Mouse (Mus musculus) MEL (cell line): ENCODE results near the gene Sgca. TPM values are rescaled to one million over a fixed set of nuclear protein-coding genes. Genes with fewer than 3 reads are reported as not detected.
"Not testable (repeated sequence)": the region's sequence is repeated elsewhere in the genome, so short reads cannot be mapped to it uniquely, and the experiment has no call there.

ENCODE experiments used
- DNase-seq: peaks from one replicate; pipeline ENCODE4 v3.0.0; 2011; ENCODE audit warnings: low read depth, low spot score
- H3K27ac ChIP-seq: 2 replicates; pipeline ENCODE4 v1.5.1; 2012; ENCODE audit warnings: low read depth, mild to moderate bottlenecking, control low read depth, low read length, moderate library complexity; ENCODE audit not compliant: control insufficient read depth
- H3K27me3 ChIP-seq, 2 experiments: fragments of 150-350 bp in 1 of 2; sonication (generic) in 1 of 2; 2 replicates each; pipeline ENCODE4 v1.6.1; 2012; ENCODE audit warnings: low read length in 2 of 2, mild to moderate bottlenecking in 2 of 2, improper control_type of control experiment in 1 of 2, moderate library complexity in 1 of 2; ENCODE audit not compliant: insufficient read depth in 2 of 2, control insufficient read depth in 1 of 2
- H3K36me3 ChIP-seq, 2 experiments: 2 replicates each; pipeline ENCODE4 v1.6.1; 2012 to 2014; ENCODE audit warnings: low read length in 2 of 2, improper control_type of control experiment in 1 of 2, inconsistent platforms in 1 of 2, mild to moderate bottlenecking in 1 of 2; ENCODE audit not compliant: insufficient read depth in 2 of 2, control insufficient read depth in 1 of 2
- H3K4me1 ChIP-seq, 2 experiments: fragments of 150-350 bp in 1 of 2; sonication (generic) in 1 of 2; 2 replicates each; pipeline ENCODE4 v1.6.1; 2012; ENCODE audit warnings: low read length in 2 of 2, improper control_type of control experiment in 1 of 2, mild to moderate bottlenecking in 1 of 2; ENCODE audit not compliant: insufficient read depth in 2 of 2, control insufficient read depth in 1 of 2
- H3K4me3 ChIP-seq, 2 experiments: fragments of 150-350 bp in 1 of 2; sonication (generic) in 1 of 2; 2 replicates each; pipeline ENCODE4 v1.5.1; 2012; ENCODE audit warnings: low read depth in 2 of 2, low read length in 2 of 2, mild to moderate bottlenecking in 2 of 2, moderate library complexity in 2 of 2, control low read depth in 1 of 2, improper control_type of control experiment in 1 of 2; ENCODE audit not compliant: control insufficient read depth in 1 of 2, insufficient read depth in 1 of 2
- H3K79me2 ChIP-seq: 2 replicates; pipeline ENCODE4 v1.6.1; 2012; ENCODE audit warnings: mild to moderate bottlenecking, low read length, moderate library complexity; ENCODE audit not compliant: control insufficient read depth, poor library complexity, insufficient read depth
- H3K9ac ChIP-seq: 2 replicates; pipeline ENCODE4 v1.6.1; 2012; ENCODE audit warnings: low read depth, mild to moderate bottlenecking, control low read depth, low read length, moderate library complexity; ENCODE audit not compliant: control insufficient read depth, poor library complexity, severe bottlenecking
- H3K9me3 ChIP-seq: fragments of 150-350 bp; sonication (generic); replicated peaks from 2 replicates; pipeline ENCODE4 v1.6.1; 2012; ENCODE audit warnings: mild to moderate bottlenecking, low read length, improper control_type of control experiment, moderate library complexity; ENCODE audit not compliant: insufficient read depth
- BHLHE40 ChIP-seq: IDR thresholded peaks from 2 replicates; pipeline ENCODE4 v1.6.1; 2012; ENCODE audit warnings: low read depth, mild to moderate bottlenecking, inconsistent platforms, low read length, improper control_type of control experiment, borderline replicate concordance
- E2F4 ChIP-seq: IDR thresholded peaks from 2 replicates; pipeline ENCODE4 v1.6.1; 2011; ENCODE audit warnings: low read depth, low read length, improper control_type of control experiment, borderline replicate concordance
- EP300 ChIP-seq, 2 experiments: IDR thresholded peaks; 2 replicates each; pipeline ENCODE4 v1.6.1; 2011; ENCODE audit warnings: improper control_type of control experiment in 2 of 2, low read length in 2 of 2, low read depth in 1 of 2, mild to moderate bottlenecking in 1 of 2
- HCFC1 ChIP-seq: IDR thresholded peaks from 2 replicates; pipeline ENCODE4 v1.6.1; 2012; ENCODE audit warnings: low read depth, mild to moderate bottlenecking, inconsistent platforms, low read length, improper control_type of control experiment, moderate library complexity
- JUND ChIP-seq: IDR thresholded peaks from 2 replicates; pipeline ENCODE4 v1.6.1; 2011; ENCODE audit warnings: low read depth, mild to moderate bottlenecking, improper control_type of control experiment, low read length
- MAZ ChIP-seq: IDR thresholded peaks from 2 replicates; pipeline ENCODE4 v1.6.1; 2012; ENCODE audit warnings: low read depth, mild to moderate bottlenecking, inconsistent platforms, low read length, improper control_type of control experiment
- MXI1 ChIP-seq: IDR thresholded peaks from 2 replicates; pipeline ENCODE4 v1.6.1; 2011; ENCODE audit warnings: mild to moderate bottlenecking, low read depth, low read length, improper control_type of control experiment
- MYB ChIP-seq: IDR thresholded peaks from 2 replicates; pipeline ENCODE4 v1.6.1; 2011; ENCODE audit warnings: mild to moderate bottlenecking, low read depth, low read length, improper control_type of control experiment
- NELFE ChIP-seq: IDR thresholded peaks from 2 replicates; pipeline ENCODE4 v1.6.1; 2011; ENCODE audit warnings: low read depth, low read length, improper control_type of control experiment
- POLR2A ChIP-seq, 2 experiments: IDR thresholded peaks; 2 replicates each; pipeline ENCODE4 v1.6.1; 2011 to 2012; ENCODE audit warnings: low read length in 2 of 2, mild to moderate bottlenecking in 2 of 2, control low read depth in 1 of 2, improper control_type of control experiment in 1 of 2, low read depth in 1 of 2, moderate library complexity in 1 of 2; ENCODE audit not compliant: control insufficient read depth in 1 of 2, insufficient read depth in 1 of 2, poor library complexity in 1 of 2
- SMC3 ChIP-seq: IDR thresholded peaks from 2 replicates; pipeline ENCODE4 v1.6.1; 2011; ENCODE audit warnings: low read depth, low read length, improper control_type of control experiment
- TAL1 ChIP-seq: IDR thresholded peaks from 2 replicates; pipeline ENCODE4 v1.6.1; 2012; ENCODE audit warnings: mild to moderate bottlenecking, inconsistent platforms, low read length, moderate library complexity, mixed read lengths
- TBP ChIP-seq: IDR thresholded peaks from 2 replicates; pipeline ENCODE4 v1.8.0; 2011; ENCODE audit warnings: low read depth, low read length, improper control_type of control experiment
- polyA plus RNA-seq, 2 experiments: library from polyadenylated mRNA; stranded (reverse) in 1 of 2; unstranded in 1 of 2; fragments of >175 nt in 1 of 2; fragments of >200 nt in 1 of 2; gene quantifications; 2 replicates each; pipeline versions ENCODE4 v1.2.1 to v1.2.4; 2012; ENCODE audit warnings: low replicate concordance in 2 of 2, low read depth in 1 of 2; ENCODE audit not compliant: insufficient read length in 2 of 2, insufficient read depth in 1 of 2, missing spikeins in 1 of 2
- total RNA-seq: library from RNA; depleted of rRNA; stranded (reverse); fragments of 300-350 nt; gene quantifications from 2 replicates; pipeline ENCODE4 v1.2.3, GENCODE M21; 2012

The Sgca gene
- total and polyA plus RNA-seq, 3 experiments = not detected

GRCm38 (mm10) chr11:95012075-95012474, 35.9 kb upstream of the Sgca start (continued):
- TF ChIP-seq TAL1 = peak; percentile 100
- peak; percentile 95 for TF ChIP-seq MXI1

DNA sequence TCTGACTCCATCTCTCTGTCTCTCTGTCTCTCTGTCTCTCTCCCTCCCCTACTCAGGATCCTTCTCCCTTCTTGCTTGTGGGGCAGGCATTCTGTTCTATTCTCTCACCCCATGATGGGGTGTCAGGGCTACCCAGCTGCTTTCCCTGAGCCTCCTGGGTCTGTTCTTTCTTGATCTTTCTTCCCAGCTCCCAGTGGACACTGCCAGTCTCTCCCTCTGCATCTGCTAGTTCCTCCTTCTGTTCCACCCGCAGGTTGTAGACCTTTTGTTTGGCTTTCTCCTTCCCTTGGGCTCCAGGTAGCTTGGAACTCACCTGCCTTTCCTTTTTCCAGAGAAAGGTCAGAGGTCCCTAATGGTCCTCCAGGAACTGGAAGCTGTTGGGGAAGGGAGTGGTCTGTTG, 35.3 kb upstream of the Sgca start:
- no peak for TF ChIP-seq EP300 (IDR thresholded peaks at IDR 0.05; ENCODE audit: low read depth in 1 of 2, low read length in 2 of 2)
- TF ChIP-seq NELFE = no peak
- no peak for TF ChIP-seq SMC3
- no peak for TF ChIP-seq E2F4
- TF ChIP-seq POLR2A (IDR thresholded peaks at IDR 0.05; ENCODE audit: control insufficient read depth in 1 of 2, insufficient read depth in 1 of 2, low read depth in 1 of 2, low read length in 2 of 2, poor library complexity in 1 of 2) = peak in 1 of 2 experiments; percentile 53; a peak in 1 of 4 replicates
- no peaks in the 10 kb centered on the region for H3K9me3 ChIP-seq
- H3K4me1 ChIP-seq = peaks cover 8 to 57% of the 10 kb centered on the region in 2 experiments
- H3K4me3 ChIP-seq = peak overlapping the region; percentile 70 to 80
- H3K36me3 ChIP-seq = peaks cover 0 to 38% of the 10 kb centered on the region in 2 experiments; a peak in 3 of 4 replicates
- H3K27me3 ChIP-seq = no peaks in the 10 kb centered on the region
- peak overlapping the region; percentile 99 for H3K27ac ChIP-seq
- peak; percentile 70 for DNase-seq
- H3K9ac ChIP-seq = peak overlapping the region; percentile 91
- peaks cover 25% of the 10 kb centered on the region for H3K79me2 ChIP-seq

DNA sequence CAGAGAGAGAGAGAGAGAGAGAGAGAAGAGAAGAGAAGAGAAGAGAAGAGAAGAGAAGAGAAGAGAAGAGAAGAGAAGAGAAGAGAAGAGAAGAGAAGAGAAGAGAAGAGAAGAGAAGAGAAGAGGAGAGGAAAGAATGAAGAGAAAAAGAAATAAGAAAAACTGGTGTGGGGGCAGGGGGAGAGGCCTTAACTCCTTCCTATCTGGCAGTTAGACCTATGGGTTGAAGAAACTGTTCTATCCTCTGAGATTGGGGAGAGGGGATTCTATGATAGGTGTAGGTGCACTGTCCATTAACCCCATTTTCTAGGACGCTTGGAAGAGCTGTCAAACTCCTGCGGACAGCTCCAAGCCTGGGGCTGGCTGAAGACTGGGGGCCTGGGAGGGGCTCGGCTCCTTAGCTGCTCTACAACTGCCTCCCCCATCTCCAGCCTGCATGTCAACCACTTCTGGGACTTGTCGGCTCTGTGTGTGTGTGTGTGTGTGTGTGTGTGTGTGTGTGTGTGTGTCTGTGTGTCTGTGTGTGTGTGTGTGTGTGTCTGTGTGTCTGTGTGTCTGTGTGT, 34.8 kb upstream of the Sgca start:
- not testable (repeated sequence) for H3K27me3 ChIP-seq, H3K9me3 ChIP-seq
- TF ChIP-seq JUND (peak; percentile 65; the same call in 1 of the 2 replicates), HCFC1 (0 out of 2 replicates have a peak, but pooled peaks have one; percentile 24), EP300 (IDR thresholded peaks at IDR 0.05; ENCODE audit: low read depth in 1 of 2, low read length in 2 of 2) (peak in 1 of 2 experiments; percentile 17; a peak in 1 of 4 replicates), TBP (peak; percentile 52), MAZ (peak; percentile 59; the same call in 1 of the 2 replicates), MYB (0 out of 2 replicates have a peak, but pooled peaks have one; percentile 30), BHLHE40 (0 out of 2 replicates have a peak, but pooled peaks have one; percentile 20)
- peak overlapping the region; percentile 99 for H3K27ac ChIP-seq
- H3K4me1 ChIP-seq = peaks cover 8 to 62% of the 10 kb centered on the region in 2 experiments
- peaks cover 25% of the 10 kb centered on the region for H3K79me2 ChIP-seq
- peak overlapping the region; percentile 70 to 80 for H3K4me3 ChIP-seq
- DNase-seq = peak; percentile 75
- peaks cover 0 to 43% of the 10 kb centered on the region in 2 experiments; a peak in 3 of 4 replicates for H3K36me3 ChIP-seq
- peak overlapping the region; percentile 91 for H3K9ac ChIP-seq
